Mouse (Mus musculus) hindbrain, embryonic 15.5 days (tissue): ENCODE measurements around the gene Foxj2. TPM values are rescaled to one million over a fixed set of nuclear protein-coding genes. Genes with fewer than 3 reads are reported as not detected.

Experiments used
- ATAC-seq: fragments of 200-750 bp; cut with Nextera tagmentation; 2 replicates; pipeline ENCODE4 v1.8.0; 2017; ENCODE audit warnings: low read depth, moderate number of reproducible peaks, moderate TSS enrichment; ENCODE audit not compliant: low FRiP score
- H3K27ac ChIP-seq: fragments of 300-500 bp; sonication (generic); replicated peaks from 2 replicates; pipeline ENCODE4 v1.5.1; 2015; ENCODE audit warnings: mild to moderate bottlenecking, inconsistent platforms
- H3K27me3 ChIP-seq: fragments of 300-500 bp; sonication (generic); 2 replicates; pipeline ENCODE4 v1.6.1; 2015; ENCODE audit warnings: control low read depth, inconsistent platforms
- H3K36me3 ChIP-seq: fragments of 300-500 bp; sonication (generic); 2 replicates; pipeline ENCODE4 v1.6.1; 2015; ENCODE audit warnings: control low read depth, inconsistent platforms
- H3K4me1 ChIP-seq: fragments of 300-500 bp; sonication (generic); replicated peaks from 2 replicates; pipeline ENCODE4 v1.6.1; 2015; ENCODE audit warnings: control low read depth, inconsistent platforms
- H3K4me2 ChIP-seq: fragments of 300-500 bp; sonication (generic); 2 replicates; pipeline ENCODE4 v1.6.1; 2015; ENCODE audit warnings: moderate library complexity, mild to moderate bottlenecking, inconsistent platforms
- H3K4me3 ChIP-seq: fragments of 300-500 bp; sonication (generic); 2 replicates; pipeline ENCODE4 v1.5.1; 2015; ENCODE audit warnings: mild to moderate bottlenecking, inconsistent platforms
- H3K9ac ChIP-seq: fragments of 300-500 bp; sonication (generic); 2 replicates; pipeline ENCODE4 v1.6.1; 2015; ENCODE audit warnings: inconsistent platforms
- H3K9me3 ChIP-seq: fragments of 300-500 bp; sonication (generic); 2 replicates; pipeline ENCODE4 v1.6.1; 2016; ENCODE audit warnings: control low read depth, inconsistent platforms
- WGBS: fragments of 180-500 bp; shearing (Covaris S2); methylation state at CpG from one replicate; pipeline ENCODE4 v1.1.7; 2015; 5-methylcytosine and 5-hydroxymethylcytosine counted together
- polyA plus RNA-seq: library from polyadenylated mRNA; unstranded; fragments of >200 nt; fragmentation: Nextera tagmentation; extraction: Ambion mirVana; gene quantifications from 2 replicates; pipeline ENCODE4 v1.2.1, GENCODE M21; 2015

The Foxj2 gene
- polyA plus RNA-seq, 1 experiment from 2014 or later, result 9.0 TPM

GRCm38 (mm10) chr6:122820799-122821650, 1.3 kb downstream of the Foxj2 start:
- no peak overlapping the region for H3K27ac ChIP-seq
- ATAC-seq, result no peak
- H3K4me2 ChIP-seq, result peak overlapping the region; percentile 83
- H3K27me3 ChIP-seq, result no peaks in the 10 kb centered on the region
- H3K9ac ChIP-seq, result peak overlapping the region; percentile 81
- H3K36me3 ChIP-seq, result no peaks in the 10 kb centered on the region
- no peaks in the 10 kb centered on the region for H3K9me3 ChIP-seq
- H3K4me3 ChIP-seq, result peak overlapping the region; percentile 78
- WGBS, result 14% methylated on average over 15 of the region's 15 CpGs
- H3K4me1 ChIP-seq, result peaks cover 51% of the 10 kb centered on the region

GRCm38 (mm10) chr6:122821822-122822221, 2.1 kb downstream of the Foxj2 start:
- no peaks in the 10 kb centered on the region for H3K27me3 ChIP-seq
- H3K9me3 ChIP-seq, result no peaks in the 10 kb centered on the region
- peak overlapping the region; percentile 83; the same call in 1 of the 2 replicates for H3K4me2 ChIP-seq
- no peaks in the 10 kb centered on the region for H3K36me3 ChIP-seq
- H3K9ac ChIP-seq, result no peak overlapping the region
- peaks cover 59% of the 10 kb centered on the region for H3K4me1 ChIP-seq
- H3K4me3 ChIP-seq, result no peak overlapping the region; the same call in 1 of the 2 replicates
- no peak for ATAC-seq
- no peak overlapping the region for H3K27ac ChIP-seq
- 79% methylated on average over 9 of the region's 9 CpGs for WGBS

- H3K27ac ChIP-seq, result no peak overlapping the region
- H3K4me2 ChIP-seq, result no peak overlapping the region
- peaks cover 7% of the 10 kb centered on the region; the same call in 1 of the 2 replicates for H3K36me3 ChIP-seq
- H3K27me3 ChIP-seq, result no peaks in the 10 kb centered on the region
- no peak overlapping the region for H3K4me3 ChIP-seq
- peaks cover 58% of the 10 kb centered on the region for H3K4me1 ChIP-seq
- no peaks in the 10 kb centered on the region for H3K9me3 ChIP-seq
- no peak overlapping the region for H3K9ac ChIP-seq
- no peak for ATAC-seq
- WGBS, result 70% methylated on average over 10 of the region's 10 CpGs
These were observed 4.4 kb downstream of the Foxj2 start for GRCm38 (mm10) chr6:122824086-122824485.

GRCm38 (mm10) chr6:122825166-122825565, 5.5 kb downstream of the Foxj2 start:
- no peak for ATAC-seq

GRCm38 (mm10) chr6:122825923-122826742, 6.4 kb downstream of the Foxj2 start:
- H3K4me3 ChIP-seq, result peak overlapping the region; percentile 42
- H3K9me3 ChIP-seq, result no peaks in the 10 kb centered on the region
- no peaks in the 10 kb centered on the region for H3K27me3 ChIP-seq
- peak overlapping the region; percentile 53 for H3K9ac ChIP-seq
- peaks cover 47% of the 10 kb centered on the region for H3K4me1 ChIP-seq
- H3K36me3 ChIP-seq, result peaks cover 25% of the 10 kb centered on the region
- 4% methylated on average over 27 of the region's 29 CpGs for WGBS
- peak overlapping the region; percentile 51; the same call in 1 of the 2 replicates for H3K27ac ChIP-seq
- peak; percentile 63 for ATAC-seq
- peak overlapping the region; percentile 79 for H3K4me2 ChIP-seq

More at GRCm38 (mm10) chr6:122825166-122825565, 5.5 kb downstream of the Foxj2 start:
- Histone ChIP-seq H3K27me3 (no peaks in the 10 kb centered on the region), H3K9ac (no peak overlapping the region), H3K27ac (no peak overlapping the region), H3K36me3 (peaks cover 17% of the 10 kb centered on the region), H3K4me1 (peaks cover 55% of the 10 kb centered on the region), H3K9me3 (no peaks in the 10 kb centered on the region), H3K4me2 (peak overlapping the region; percentile 79; the same call in 1 of the 2 replicates), H3K4me3 (no peak overlapping the region)
- 93% methylated on average over 9 of the region's 9 CpGs for WGBS

- H3K9me3 ChIP-seq, result no peaks in the 10 kb centered on the region
- no peak for ATAC-seq
- no peaks in the 10 kb centered on the region for H3K27me3 ChIP-seq
- H3K4me1 ChIP-seq, result peaks cover 27% of the 10 kb centered on the region
- 44% methylated on average over 13 of the region's 13 CpGs for WGBS
- H3K4me2 ChIP-seq, result no peak overlapping the region
- H3K36me3 ChIP-seq, result peaks cover 40% of the 10 kb centered on the region
- no peak overlapping the region for H3K9ac ChIP-seq
- H3K4me3 ChIP-seq, result no peak overlapping the region
- H3K27ac ChIP-seq, result no peak overlapping the region
These were observed 8.4 kb downstream of the Foxj2 start for GRCm38 (mm10) chr6:122828086-122828485.

GRCm38 (mm10) chr6:122832880-122833279, 13.2 kb downstream of the Foxj2 start:
- no peak overlapping the region for H3K9ac ChIP-seq
- ATAC-seq, result no peak
- no peaks in the 10 kb centered on the region for H3K27me3 ChIP-seq
- peaks cover 80% of the 10 kb centered on the region for H3K36me3 ChIP-seq
- no peaks in the 10 kb centered on the region for H3K4me1 ChIP-seq
- 94% methylated on average over 7 of the region's 7 CpGs for WGBS
- H3K27ac ChIP-seq, result no peak overlapping the region
- H3K4me3 ChIP-seq, result no peak overlapping the region
- H3K9me3 ChIP-seq, result no peaks in the 10 kb centered on the region
- H3K4me2 ChIP-seq, result no peak overlapping the region

GRCm38 (mm10) chr6:122834365-122834764, 14.7 kb downstream of the Foxj2 start:
- Histone ChIP-seq H3K4me1 (no peaks in the 10 kb centered on the region), H3K27ac (no peak overlapping the region)
- 71% methylated on average over 4 of the region's 4 CpGs for WGBS

GRCm38 (mm10) chr6:122836974-122837373, 17.3 kb downstream of the Foxj2 start:
- Histone ChIP-seq H3K9ac (no peak overlapping the region), H3K4me3 (no peak overlapping the region), H3K27me3 (no peaks in the 10 kb centered on the region), H3K27ac (no peak overlapping the region), H3K9me3 (no peaks in the 10 kb centered on the region), H3K36me3 (peaks cover 90% of the 10 kb centered on the region), H3K4me1 (no peaks in the 10 kb centered on the region), H3K4me2 (no peak overlapping the region)
- ATAC-seq, result no peak
- 99% methylated on average over 3 of the region's 3 CpGs for WGBS

More at GRCm38 (mm10) chr6:122834365-122834764, 14.7 kb downstream of the Foxj2 start:
- H3K4me3 ChIP-seq, result no peak overlapping the region
- H3K4me2 ChIP-seq, result no peak overlapping the region
- no peaks in the 10 kb centered on the region for H3K27me3 ChIP-seq
- no peaks in the 10 kb centered on the region for H3K9me3 ChIP-seq
- peaks cover 85% of the 10 kb centered on the region for H3K36me3 ChIP-seq
- ATAC-seq, result no peak
- H3K9ac ChIP-seq, result no peak overlapping the region

- H3K4me3 ChIP-seq, result no peak overlapping the region
- ATAC-seq, result no peak
- no peaks in the 10 kb centered on the region for H3K27me3 ChIP-seq
- H3K9me3 ChIP-seq, result no peaks in the 10 kb centered on the region
- no peaks in the 10 kb centered on the region for H3K4me1 ChIP-seq
- 83% methylated on average over 5 of the region's 5 CpGs for WGBS
- peaks cover 86% of the 10 kb centered on the region for H3K36me3 ChIP-seq
- no peak overlapping the region for H3K27ac ChIP-seq
- no peak overlapping the region for H3K4me2 ChIP-seq
- H3K9ac ChIP-seq, result no peak overlapping the region
These were observed 17.8 kb downstream of the Foxj2 start for GRCm38 (mm10) chr6:122837539-122837938.

- Histone ChIP-seq H3K9me3 (no peaks in the 10 kb centered on the region), H3K4me3 (no peak overlapping the region), H3K4me1 (no peaks in the 10 kb centered on the region), H3K36me3 (peaks cover 46% of the 10 kb centered on the region), H3K9ac (no peak overlapping the region), H3K27ac (no peak overlapping the region), H3K27me3 (no peaks in the 10 kb centered on the region), H3K4me2 (no peak overlapping the region)
- WGBS, result 70% methylated on average over 6 of the region's 6 CpGs
- ATAC-seq, result no peak
These were observed 24.0 kb downstream of the Foxj2 start for GRCm38 (mm10) chr6:122843759-122844158.

GRCm38 (mm10) chr6:122852696-122853095, 33.0 kb downstream of the Foxj2 start:
- H3K27ac ChIP-seq, result no peak overlapping the region
- no peaks in the 10 kb centered on the region for H3K27me3 ChIP-seq
- H3K9ac ChIP-seq, result no peak overlapping the region
- H3K4me3 ChIP-seq, result no peak overlapping the region
- no peaks in the 10 kb centered on the region for H3K9me3 ChIP-seq
- H3K36me3 ChIP-seq, result no peaks in the 10 kb centered on the region
- WGBS, result 88% methylated on average over 2 of the region's 2 CpGs
- no peak for ATAC-seq
- H3K4me2 ChIP-seq, result no peak overlapping the region
- no peaks in the 10 kb centered on the region for H3K4me1 ChIP-seq
